Mouse (Mus musculus): Measurements from ENCODE around the gene Hoxd1. TPM values are rescaled to one million over a fixed set of nuclear protein-coding genes. Genes with fewer than 3 reads are reported as not detected.
A peak's percentile ranks its signal among the peaks of the same experiment; 100 is the strongest.

Gene Hoxd1
- polyA plus RNA-seq, 1 experiment from 2014 or later = 1.8 TPM

- DNase-seq (ENCODE audit: low spot score) = no peak
- Histone ChIP-seq H3K4me3 (replicated peaks; ENCODE audit: low read depth, low read length) (no peak overlapping the region), H3K27ac (peak overlapping the region; percentile 32; the same call in 1 of the 2 replicates), H3K27me3 (ENCODE audit: insufficient read depth, low read length) (no peaks in the 10 kb centered on the region), H3K4me2 (ENCODE audit: low read length) (peak overlapping the region; percentile 68), H3K36me3 (ENCODE audit: insufficient read depth, low read length) (0 out of 2 replicates have a peak, but pooled peaks cover 4% of the 10 kb centered on the region), H3K9me3 (replicated peaks; ENCODE audit: low read length) (no peaks in the 10 kb centered on the region), H3K9ac (ENCODE audit: low read depth, low read length) (peak overlapping the region; percentile 58), H3K4me1 (replicated peaks; ENCODE audit: insufficient read depth, low read length) (peaks cover 32% of the 10 kb centered on the region)
- ATAC-seq (replicated peaks; ENCODE audit: low FRiP score, low read depth) = no peak
- no peak for TF ChIP-seq CTCF (IDR thresholded peaks at IDR 0.05; ENCODE audit: low read depth)
- WGBS = 36% methylated on average over 9 of the region's 9 CpGs
Measured at GRCm38 (mm10) chr2:74731799-74732512, 30.8 kb upstream of the Hoxd1 start.

- ATAC-seq (replicated peaks; ENCODE audit: low FRiP score, low read depth) (no peak), DNase-seq (ENCODE audit: low spot score) (no peak)
- Histone ChIP-seq H3K9ac (ENCODE audit: low read depth, low read length) (peak overlapping the region; percentile 58), H3K4me2 (ENCODE audit: low read length) (peak overlapping the region; percentile 68), H3K36me3 (ENCODE audit: insufficient read depth, low read length) (0 out of 2 replicates have a peak, but pooled peaks cover 4% of the 10 kb centered on the region), H3K9me3 (replicated peaks; ENCODE audit: low read length) (no peaks in the 10 kb centered on the region), H3K4me1 (replicated peaks; ENCODE audit: insufficient read depth, low read length) (peaks cover 34% of the 10 kb centered on the region), H3K27ac (peak overlapping the region; percentile 32), H3K4me3 (replicated peaks; ENCODE audit: low read depth, low read length) (peak overlapping the region; percentile 33), H3K27me3 (ENCODE audit: insufficient read depth, low read length) (no peaks in the 10 kb centered on the region)
- WGBS = 4% methylated on average over 52 of the region's 52 CpGs
- TF ChIP-seq CTCF (IDR thresholded peaks at IDR 0.05; ENCODE audit: low read depth) = no peak
Measured at GRCm38 (mm10) chr2:74732513-74733316, 30.1 kb upstream of the Hoxd1 start.

GRCm38 (mm10) chr2:74733317-74733661 lies 29.5 kb upstream of the Hoxd1 start:
- no peak for TF ChIP-seq CTCF (IDR thresholded peaks at IDR 0.05; ENCODE audit: low read depth)
- Histone ChIP-seq H3K9ac (ENCODE audit: low read depth, low read length) (peak overlapping the region; percentile 58; the same call in 1 of the 2 replicates), H3K4me1 (replicated peaks; ENCODE audit: insufficient read depth, low read length) (peaks cover 39% of the 10 kb centered on the region), H3K4me2 (ENCODE audit: low read length) (peak overlapping the region; percentile 68), H3K9me3 (replicated peaks; ENCODE audit: low read length) (no peaks in the 10 kb centered on the region), H3K36me3 (ENCODE audit: insufficient read depth, low read length) (0 out of 2 replicates have a peak, but pooled peaks cover 3% of the 10 kb centered on the region), H3K4me3 (replicated peaks; ENCODE audit: low read depth, low read length) (peak overlapping the region; percentile 33), H3K27ac (0 out of 2 replicates have a peak overlapping the region, but pooled peaks have one; percentile 37), H3K27me3 (ENCODE audit: insufficient read depth, low read length) (no peaks in the 10 kb centered on the region)
- DNase-seq (ENCODE audit: low spot score) (no peak), ATAC-seq (replicated peaks; ENCODE audit: low FRiP score, low read depth) (no peak)
- WGBS = 5% methylated on average over 16 of the region's 16 CpGs

DNA sequence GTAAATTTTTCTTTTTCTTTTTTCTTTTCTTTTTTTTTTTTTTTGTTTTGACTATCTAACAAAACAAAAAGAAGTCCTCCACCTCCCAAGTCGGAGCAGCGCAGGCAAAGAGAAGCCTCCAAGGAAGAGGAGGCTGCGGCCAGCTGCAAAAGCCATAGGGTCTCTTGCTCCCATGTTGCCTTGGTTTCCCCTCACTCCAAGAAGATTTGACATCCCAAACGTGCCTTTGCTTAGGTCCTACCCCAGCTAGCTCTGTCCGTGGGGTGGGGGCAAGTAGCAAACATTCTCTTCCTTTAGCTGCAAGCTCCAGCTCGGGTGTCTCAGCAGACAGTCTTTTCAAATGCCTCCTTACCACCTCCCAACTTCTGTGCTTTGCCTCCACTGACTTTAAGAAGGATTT lies 29.0 kb upstream of the Hoxd1 start:
- Histone ChIP-seq H3K9ac (ENCODE audit: low read depth, low read length) (peak overlapping the region; percentile 58; the same call in 1 of the 2 replicates), H3K4me1 (replicated peaks; ENCODE audit: insufficient read depth, low read length) (peaks cover 44% of the 10 kb centered on the region), H3K36me3 (ENCODE audit: insufficient read depth, low read length) (no peaks in the 10 kb centered on the region), H3K4me2 (ENCODE audit: low read length) (peak overlapping the region; percentile 68), H3K27me3 (ENCODE audit: insufficient read depth, low read length) (no peaks in the 10 kb centered on the region), H3K9me3 (replicated peaks; ENCODE audit: low read length) (no peaks in the 10 kb centered on the region), H3K27ac (0 out of 2 replicates have a peak overlapping the region, but pooled peaks have one; percentile 37), H3K4me3 (replicated peaks; ENCODE audit: low read depth, low read length) (peak overlapping the region; percentile 33; the same call in 1 of the 2 replicates)
- DNase-seq (ENCODE audit: low spot score) (no peak), ATAC-seq (replicated peaks; ENCODE audit: low FRiP score, low read depth) (no peak)
- no peak for TF ChIP-seq CTCF (IDR thresholded peaks at IDR 0.05; ENCODE audit: low read depth)
- 31% methylated on average over 6 of the region's 6 CpGs for WGBS

DNA sequence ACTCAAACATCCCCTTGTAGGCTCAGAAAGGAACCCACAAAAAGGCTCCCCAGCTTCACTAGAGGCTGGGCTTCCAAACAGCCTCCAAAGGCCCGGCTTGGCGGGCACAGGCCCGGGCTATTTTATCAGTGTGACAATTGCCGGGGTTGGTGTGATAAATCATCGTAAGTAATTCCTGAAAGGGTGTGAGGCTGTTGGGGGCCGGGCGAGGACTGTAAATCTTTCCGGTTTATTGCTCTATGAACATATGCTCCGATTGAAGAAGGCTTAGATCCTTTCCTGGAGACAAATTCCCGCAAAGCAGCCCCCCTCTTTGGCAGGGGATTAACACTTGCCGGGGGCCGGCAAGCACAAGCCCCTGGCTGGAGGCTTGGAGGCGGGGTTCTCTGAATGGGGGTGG lies 28.3 kb upstream of the Hoxd1 start:
- 0 out of 2 replicates have a peak overlapping the region, but pooled peaks have one; percentile 46 for H3K9ac ChIP-seq (ENCODE audit: low read depth, low read length)
- H3K36me3 ChIP-seq (ENCODE audit: insufficient read depth, low read length) = no peaks in the 10 kb centered on the region
- DNase-seq (ENCODE audit: low spot score) (peak; percentile 74), ATAC-seq (replicated peaks; ENCODE audit: low FRiP score, low read depth) (no peak)
- peak overlapping the region; percentile 51; the same call in 1 of the 2 replicates for H3K27ac ChIP-seq
- H3K4me3 ChIP-seq (replicated peaks; ENCODE audit: low read depth, low read length) = no peak overlapping the region
- TF ChIP-seq CTCF (IDR thresholded peaks at IDR 0.05; ENCODE audit: low read depth) = no peak
- 24% methylated on average over 13 of the region's 13 CpGs for WGBS
- peaks cover 51% of the 10 kb centered on the region for H3K4me1 ChIP-seq (replicated peaks; ENCODE audit: insufficient read depth, low read length)
- H3K4me2 ChIP-seq (ENCODE audit: low read length) = peak overlapping the region; percentile 86
- no peaks in the 10 kb centered on the region for H3K9me3 ChIP-seq (replicated peaks; ENCODE audit: low read length)
- H3K27me3 ChIP-seq (ENCODE audit: insufficient read depth, low read length) = no peaks in the 10 kb centered on the region
